Mouse (Mus musculus): Measurements from ENCODE around the gene Ppip5k2.

- TF ChIP-seq POLR2A (IDR thresholded peaks at IDR 0.05; ENCODE audit: low read depth, low read length) (no peak), CTCF (IDR thresholded peaks at IDR 0.05; ENCODE audit: extremely low read depth, insufficient read length, insufficient replicate concordance, low read depth, low read length) (no peak)
Observed at GRCm38 (mm10) chr1:97794110-97794509, 23.9 kb upstream of the Ppip5k2 start.
